Mouse (Mus musculus) midbrain, embryonic 14.5 days (tissue): ENCODE results near the gene Supt16. TPM values are rescaled to one million over a fixed set of nuclear protein-coding genes. Genes with fewer than 3 reads are reported as not detected.

ENCODE experiments used
- ATAC-seq: fragments of 200-750 bp; cut with Nextera tagmentation; 2 replicates; pipeline ENCODE4 v1.8.0; 2017; ENCODE audit warnings: moderate number of reproducible peaks, moderate library complexity; ENCODE audit not compliant: low FRiP score, low TSS enrichment
- DNase-seq: peaks from one replicate; pipeline ENCODE4 v3.0.0-alpha.2; 2015
- H3K27ac ChIP-seq: fragments of 300-500 bp; sonication (generic); replicated peaks from 2 replicates; pipeline ENCODE4 v1.5.1; 2014; ENCODE audit warnings: mild to moderate bottlenecking, low read depth, low read length, moderate library complexity
- H3K27me3 ChIP-seq: fragments of 300-500 bp; sonication (generic); 2 replicates; pipeline ENCODE4 v1.6.1; 2014; ENCODE audit warnings: low read length, control low read depth, mixed read lengths; ENCODE audit not compliant: control insufficient read depth, insufficient read depth
- H3K36me3 ChIP-seq: fragments of 300-500 bp; sonication (generic); 2 replicates; pipeline ENCODE4 v1.6.1; 2014; ENCODE audit warnings: low read length, control low read depth; ENCODE audit not compliant: control insufficient read depth, insufficient read depth
- H3K4me1 ChIP-seq: fragments of 300-500 bp; sonication (generic); 2 replicates; pipeline ENCODE4 v1.6.1; 2014; ENCODE audit warnings: mild to moderate bottlenecking, antibody characterized with exemption, low read length, control low read depth; ENCODE audit not compliant: control insufficient read depth, insufficient read depth
- H3K4me2 ChIP-seq: fragments of 300-500 bp; sonication (generic); 2 replicates; pipeline ENCODE4 v1.6.1; 2014; ENCODE audit warnings: mild to moderate bottlenecking, low read length, moderate library complexity
- H3K4me3 ChIP-seq: fragments of 300-500 bp; sonication (generic); replicated peaks from 2 replicates; pipeline ENCODE4 v1.5.1; 2014; ENCODE audit warnings: low read depth, low read length
- H3K9ac ChIP-seq: fragments of 300-500 bp; sonication (generic); replicated peaks from 2 replicates; pipeline ENCODE4 v1.6.1; 2014; ENCODE audit warnings: mild to moderate bottlenecking, low read length, moderate library complexity
- H3K9me3 ChIP-seq: fragments of 300-500 bp; sonication (generic); 2 replicates; pipeline ENCODE4 v1.6.1; 2016; ENCODE audit warnings: low read length, control low read depth, mixed read lengths; ENCODE audit not compliant: control insufficient read depth
- WGBS: fragments of 180-500 bp; shearing (Covaris S2); extraction: QIAGEN DNeasy Blood & Tissue Kit; methylation state at CpG from one replicate; pipeline ENCODE4 v1.1.7; 2014; 5-methylcytosine and 5-hydroxymethylcytosine counted together
- polyA plus RNA-seq: library from polyadenylated mRNA; unstranded; fragments of >200 nt; fragmentation: Nextera tagmentation; extraction: Ambion mirVana; gene quantifications from 2 replicates; pipeline ENCODE4 v1.2.1, GENCODE M21; 2014

Supt16 gene
- polyA plus RNA-seq, 1 experiment from 2014 or later = 74.9 TPM

- ATAC-seq = no peak
- Histone ChIP-seq H3K9me3 (no peaks in the 10 kb centered on the region), H3K27me3 (no peaks in the 10 kb centered on the region), H3K4me3 (no peak overlapping the region), H3K36me3 (no peaks in the 10 kb centered on the region), H3K4me1 (no peaks in the 10 kb centered on the region), H3K4me2 (no peak overlapping the region), H3K9ac (no peak overlapping the region), H3K27ac (no peak overlapping the region)
- DNase-seq = no peak
- WGBS = 82% methylated on average over 19 of the region's 19 CpGs
Measured at GRCm38 (mm10) chr14:52140577-52141444, 56.4 kb downstream of the Supt16 start.

- H3K4me1 ChIP-seq = no peaks in the 10 kb centered on the region
- 87% methylated on average over 5 of the region's 5 CpGs for WGBS
- no peak overlapping the region for H3K9ac ChIP-seq
- H3K9me3 ChIP-seq = no peaks in the 10 kb centered on the region
- ATAC-seq (no peak), DNase-seq (no peak)
- H3K36me3 ChIP-seq = no peaks in the 10 kb centered on the region
- no peaks in the 10 kb centered on the region for H3K27me3 ChIP-seq
- no peak overlapping the region for H3K4me3 ChIP-seq
- no peak overlapping the region for H3K27ac ChIP-seq
- H3K4me2 ChIP-seq = no peak overlapping the region
Measured at GRCm38 (mm10) chr14:52133584-52133983, 63.6 kb downstream of the Supt16 start.

- ATAC-seq = no peak
- no peaks in the 10 kb centered on the region for H3K36me3 ChIP-seq
- 93% methylated on average over 3 of the region's 3 CpGs for WGBS
Measured at GRCm38 (mm10) chr14:52124636-52125035, 72.6 kb downstream of the Supt16 start.

GRCm38 (mm10) chr14:52123918-52124317, 73.3 kb downstream of the Supt16 start:
- H3K9ac ChIP-seq = no peak overlapping the region
- no peak overlapping the region for H3K4me2 ChIP-seq
- no peak overlapping the region for H3K4me3 ChIP-seq
- H3K4me1 ChIP-seq = peaks cover 4% of the 10 kb centered on the region; the same call in 1 of the 2 replicates
- no peak overlapping the region for H3K27ac ChIP-seq
- H3K27me3 ChIP-seq = no peaks in the 10 kb centered on the region
- DNase-seq = peak; percentile 86
- no peaks in the 10 kb centered on the region for H3K9me3 ChIP-seq
- no peak for ATAC-seq
- no peaks in the 10 kb centered on the region for H3K36me3 ChIP-seq
- WGBS = 19% methylated on average over 4 of the region's 4 CpGs

More at GRCm38 (mm10) chr14:52124636-52125035, 72.6 kb downstream of the Supt16 start:
- Histone ChIP-seq H3K27me3 (no peaks in the 10 kb centered on the region), H3K4me1 (no peaks in the 10 kb centered on the region), H3K27ac (no peak overlapping the region), H3K9ac (no peak overlapping the region), H3K4me2 (no peak overlapping the region), H3K9me3 (no peaks in the 10 kb centered on the region), H3K4me3 (no peak overlapping the region)
- no peak for DNase-seq

- no peak for ATAC-seq
- WGBS = 65% methylated on average over 7 of the region's 7 CpGs
- no peak overlapping the region for H3K9ac ChIP-seq
Measured at GRCm38 (mm10) chr14:52120169-52120568, 77.0 kb downstream of the Supt16 start.

GRCm38 (mm10) chr14:52118823-52119608, 78.2 kb downstream of the Supt16 start:
- H3K4me3 ChIP-seq = peak overlapping the region; percentile 53
- DNase-seq (peak; percentile 79), ATAC-seq (peak; percentile 82)
- H3K4me2 ChIP-seq = peak overlapping the region; percentile 96
- H3K4me1 ChIP-seq = peaks cover 6% of the 10 kb centered on the region; the same call in 1 of the 2 replicates
- peak overlapping the region; percentile 75 for H3K9ac ChIP-seq
- no peaks in the 10 kb centered on the region for H3K27me3 ChIP-seq
- H3K27ac ChIP-seq = peak overlapping the region; percentile 87
- H3K9me3 ChIP-seq = no peaks in the 10 kb centered on the region
- WGBS = under 1% methylated on average over 38 of the region's 38 CpGs
- H3K36me3 ChIP-seq = no peaks in the 10 kb centered on the region

More at GRCm38 (mm10) chr14:52120169-52120568, 77.0 kb downstream of the Supt16 start:
- no peak overlapping the region for H3K27ac ChIP-seq
- no peak for DNase-seq
- peaks cover 6% of the 10 kb centered on the region; the same call in 1 of the 2 replicates for H3K4me1 ChIP-seq
- peak overlapping the region; percentile 53; the same call in 1 of the 2 replicates for H3K4me3 ChIP-seq
- H3K36me3 ChIP-seq = no peaks in the 10 kb centered on the region
- no peaks in the 10 kb centered on the region for H3K9me3 ChIP-seq
- no peaks in the 10 kb centered on the region for H3K27me3 ChIP-seq
- H3K4me2 ChIP-seq = peak overlapping the region; percentile 96

- DNase-seq = peak; percentile 59
- Histone ChIP-seq H3K4me1 (peaks cover 6% of the 10 kb centered on the region; the same call in 1 of the 2 replicates), H3K9ac (peak overlapping the region; percentile 75; the same call in 1 of the 2 replicates), H3K9me3 (no peaks in the 10 kb centered on the region), H3K27ac (peak overlapping the region; percentile 87), H3K4me2 (peak overlapping the region; percentile 96), H3K4me3 (peak overlapping the region; percentile 53), H3K36me3 (no peaks in the 10 kb centered on the region), H3K27me3 (no peaks in the 10 kb centered on the region)
- 0 out of 2 replicates have a peak, but pooled peaks have one; percentile 25 for ATAC-seq
- WGBS = 14% methylated on average over 8 of the region's 8 CpGs
Measured at GRCm38 (mm10) chr14:52118456-52118822, 78.8 kb downstream of the Supt16 start.

GRCm38 (mm10) chr14:52117241-52117640, 80.0 kb downstream of the Supt16 start:
- Histone ChIP-seq H3K4me2 (no peak overlapping the region), H3K9me3 (no peaks in the 10 kb centered on the region), H3K27me3 (no peaks in the 10 kb centered on the region), H3K4me3 (no peak overlapping the region), H3K27ac (no peak overlapping the region), H3K36me3 (no peaks in the 10 kb centered on the region), H3K9ac (no peak overlapping the region), H3K4me1 (peaks cover 6% of the 10 kb centered on the region; the same call in 1 of the 2 replicates)
- no peak for DNase-seq
- 96% methylated on average over 5 of the region's 5 CpGs for WGBS
- ATAC-seq = no peak
